Mouse (Mus musculus) ES-Bruce4 (cell line): ENCODE measurements around the gene Celf2.

Source experiments
- CTCF ChIP-seq: IDR thresholded peaks from one replicate; pipeline ENCODE4 v1.8.1; 2011; ENCODE audit warnings: low read depth, low read length
- EP300 ChIP-seq: IDR thresholded peaks from 2 replicates; pipeline ENCODE4 v1.6.1; 2011; ENCODE audit warnings: low read depth, low read length; ENCODE audit not compliant: insufficient read depth
- POLR2A ChIP-seq: IDR thresholded peaks from one replicate; pipeline ENCODE4 v1.8.1; 2011; ENCODE audit warnings: low read length; ENCODE audit not compliant: insufficient read depth

- TF ChIP-seq EP300 (no peak), POLR2A (no peak), CTCF (no peak)
Measured at GRCm38 (mm10) chr2:6713529-6713928, 795.8 kb downstream of the Celf2 start.
